Mouse (Mus musculus) induced T-regulatory cell, adult 2 months (primary cell): ENCODE results near the gene Kcne4.

Experiments used
- DNase-seq: peaks from one replicate; pipeline ENCODE4 v3.0.0-alpha.2; 2012; ENCODE audit warnings: low read depth

The Kcne4 gene

GRCm38 (mm10) chr1:78860056-78860455 lies 43.5 kb downstream of the Kcne4 start:
- DNase-seq, result no peak

GRCm38 (mm10) chr1:78862281-78862680 lies 45.7 kb downstream of the Kcne4 start:
- DNase-seq, result no peak

GRCm38 (mm10) chr1:78863833-78864232 lies 47.3 kb downstream of the Kcne4 start:
- no peak for DNase-seq

- DNase-seq, result no peak
Observed at GRCm38 (mm10) chr1:78864351-78864750, 47.8 kb downstream of the Kcne4 start.

- no peak for DNase-seq
Observed at GRCm38 (mm10) chr1:78864799-78865346, 48.3 kb downstream of the Kcne4 start.

GRCm38 (mm10) chr1:78865991-78866390 lies 49.4 kb downstream of the Kcne4 start:
- no peak for DNase-seq

- no peak for DNase-seq
Observed at GRCm38 (mm10) chr1:78866455-78866854, 49.9 kb downstream of the Kcne4 start.
